Mouse (Mus musculus) layer of hippocampus, adult 2 months (tissue): ENCODE results near the gene Ttc4. TPM values are rescaled to one million over a fixed set of nuclear protein-coding genes. Genes with fewer than 3 reads are reported as not detected.

Source experiments
- DNase-seq, 2 experiments: peaks; one replicate each; pipeline ENCODE4 v3.0.0; 2022; ENCODE audit warnings: low spot score in 2 of 2
- H3K27ac ChIP-seq: fragments of 200-600 bp; 2 replicates; pipeline ENCODE4 v1.8.1; 2022
- H3K4me3 ChIP-seq: fragments of 200-600 bp; 2 replicates; pipeline ENCODE4 v1.8.1; 2022; ENCODE audit warnings: mild to moderate bottlenecking
- CTCF ChIP-seq: fragments of 200-600 bp; conservative IDR thresholded peaks from 2 replicates; pipeline ENCODE4 v1.8.1; 2022; ENCODE audit warnings: antibody characterized with exemption, mild to moderate bottlenecking, moderate library complexity
- total RNA-seq, 2 experiments: library from RNA; stranded (reverse); gene quantifications; 2 replicates each; pipeline ENCODE4 v1.2.3; 2021

The Ttc4 gene
- total RNA-seq, 2 experiments from 2014 or later: 50.4 to 52.7 TPM

- Histone ChIP-seq H3K4me3 (no peak overlapping the region), H3K27ac (no peak overlapping the region)
- TF ChIP-seq CTCF: no peak
- DNase-seq: no peak
Measured at GRCm38 (mm10) chr4:106643483-106644217, 35.1 kb downstream of the Ttc4 start.

DNA sequence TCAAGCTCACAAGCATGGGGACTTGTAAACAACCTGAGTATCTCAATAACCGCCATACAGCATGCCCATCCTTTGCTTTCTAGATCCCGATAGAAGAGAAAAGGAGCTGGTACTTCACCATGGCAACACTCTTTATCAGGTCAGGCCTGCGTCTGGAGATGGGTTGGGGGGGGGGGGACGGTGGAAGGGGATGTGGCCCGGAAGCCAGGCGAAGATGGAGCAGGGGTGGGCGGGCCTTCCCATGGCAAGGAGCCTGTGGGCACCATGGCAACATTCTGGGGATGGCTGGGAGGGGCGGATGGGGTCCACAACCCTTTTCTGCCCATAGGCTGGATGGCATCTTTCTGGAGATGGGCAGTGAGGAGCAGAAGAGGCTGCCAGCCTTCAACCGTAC is 44.7 kb downstream of the Ttc4 start:
- Histone ChIP-seq H3K27ac (peak overlapping the region; percentile 95), H3K4me3 (no peak overlapping the region)
- no peak for DNase-seq
- TF ChIP-seq CTCF: no peak

DNA sequence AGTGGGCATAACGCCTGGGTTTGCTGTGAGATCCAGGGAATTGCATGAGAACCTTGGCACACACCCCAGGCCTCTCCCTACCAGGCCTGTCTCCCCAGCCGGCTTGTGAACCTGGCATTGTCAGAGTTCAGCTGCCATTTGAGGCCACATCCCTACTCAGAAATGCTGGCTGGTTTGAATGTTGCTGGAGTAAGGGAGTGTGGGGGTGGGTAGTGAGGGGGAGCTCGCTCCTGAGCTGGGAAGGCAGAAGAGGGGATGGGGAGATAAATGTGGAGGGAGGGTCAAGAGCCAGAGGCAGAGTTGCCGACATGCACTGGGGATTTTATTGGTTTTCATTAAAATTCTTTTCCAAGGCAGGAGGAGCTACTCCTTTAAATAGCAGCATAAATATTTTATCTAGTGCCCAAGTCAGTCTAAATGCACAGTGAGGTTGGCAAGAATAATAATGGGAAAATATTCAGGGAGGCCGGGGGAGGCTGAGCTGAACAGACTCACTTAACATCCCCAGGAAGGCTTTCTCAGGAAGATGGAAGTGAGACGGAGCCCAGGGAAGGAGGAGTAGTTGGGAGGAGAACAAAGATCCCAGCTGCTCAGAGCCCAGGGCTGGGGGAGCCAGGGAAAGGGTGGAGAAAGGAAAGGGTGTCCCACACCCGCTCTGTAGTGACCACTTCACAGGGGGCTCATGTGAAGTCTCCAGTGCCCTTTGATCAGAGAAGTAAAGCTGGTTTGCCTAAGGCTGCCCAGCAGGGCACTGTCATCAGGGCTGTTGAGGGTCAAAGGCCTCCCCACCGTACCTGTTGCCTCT is 45.3 kb downstream of the Ttc4 start:
- Histone ChIP-seq H3K27ac (peak overlapping the region; percentile 95), H3K4me3 (no peak overlapping the region)
- no peak for TF ChIP-seq CTCF
- DNase-seq: no peak

DNA sequence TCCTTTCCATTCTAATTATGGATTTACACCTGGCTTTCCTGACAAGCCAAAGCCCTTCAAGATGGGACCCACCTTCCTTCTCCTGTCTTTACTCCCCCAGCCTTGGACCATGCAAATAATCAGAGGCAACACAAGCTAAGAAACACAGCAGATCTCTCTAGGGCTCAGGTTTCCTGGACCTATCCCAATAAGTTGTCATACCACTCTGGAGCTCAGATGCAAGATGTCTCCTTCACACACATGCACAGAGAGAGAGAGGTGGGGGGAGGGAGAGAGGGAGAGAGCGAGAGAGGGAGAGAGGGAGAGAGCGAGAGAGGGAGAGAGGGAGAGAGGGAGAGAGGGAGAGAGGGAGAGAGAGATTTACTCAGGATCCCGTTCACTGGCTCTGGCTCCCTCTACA is 46.4 kb downstream of the Ttc4 start:
- TF ChIP-seq CTCF: no peak
- peak overlapping the region; percentile 95 for H3K27ac ChIP-seq
- no peak for DNase-seq

GRCm38 (mm10) chr4:106630333-106631220 is 48.2 kb downstream of the Ttc4 start:
- Histone ChIP-seq H3K4me3 (peak overlapping the region; percentile 33), H3K27ac (peak overlapping the region; percentile 95)
- peak; percentile 96 for TF ChIP-seq CTCF
- peak; percentile 92 to 94 for DNase-seq

More for the DNA sequence above, 46.4 kb downstream of the Ttc4 start:
- no peak overlapping the region for H3K4me3 ChIP-seq

GRCm38 (mm10) chr4:106629374-106629773 is 49.4 kb downstream of the Ttc4 start:
- Histone ChIP-seq H3K27ac (peak overlapping the region; percentile 95; the same call in 1 of the 2 replicates), H3K4me3 (no peak overlapping the region)
- no peak for DNase-seq
- TF ChIP-seq CTCF: no peak

GRCm38 (mm10) chr4:106628650-106629360 is 49.9 kb downstream of the Ttc4 start:
- TF ChIP-seq CTCF: no peak
- Histone ChIP-seq H3K4me3 (no peak overlapping the region), H3K27ac (peak overlapping the region; percentile 60; the same call in 1 of the 2 replicates)
- DNase-seq: no peak

DNA sequence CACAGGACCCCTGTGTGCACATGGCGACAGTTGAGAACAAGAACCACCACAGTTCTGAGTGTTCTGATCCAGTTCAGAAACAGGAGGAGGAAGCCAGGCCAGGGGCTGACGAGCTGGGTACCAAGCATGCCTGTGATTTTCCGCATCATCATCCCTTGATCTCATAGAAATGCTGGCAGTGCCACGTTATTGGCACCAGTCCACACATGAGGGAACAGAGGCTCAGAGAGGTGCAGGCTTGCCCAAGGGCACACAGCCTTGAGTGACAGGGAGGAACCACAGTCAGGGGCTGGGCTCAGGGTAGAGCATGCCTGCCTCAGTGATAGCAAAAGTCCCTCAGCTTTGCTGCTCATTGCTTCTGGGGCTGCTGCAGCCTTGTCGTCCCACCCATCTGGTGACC is 50.9 kb downstream of the Ttc4 start:
- no peak overlapping the region for H3K4me3 ChIP-seq
- DNase-seq: peak in 1 of 2 experiments; percentile 31
- peak overlapping the region; percentile 51; the same call in 1 of the 2 replicates for H3K27ac ChIP-seq
- no peak for TF ChIP-seq CTCF

GRCm38 (mm10) chr4:106624271-106624670 is 54.5 kb downstream of the Ttc4 start:
- H3K27ac ChIP-seq: no peak overlapping the region
- no peak for DNase-seq
- no peak for TF ChIP-seq CTCF

GRCm38 (mm10) chr4:106622712-106623111 is 56.0 kb downstream of the Ttc4 start:
- no peak overlapping the region for H3K27ac ChIP-seq
- TF ChIP-seq CTCF: no peak
- H3K4me3 ChIP-seq: peak overlapping the region; percentile 8; the same call in 1 of the 2 replicates
- DNase-seq: no peak

More at GRCm38 (mm10) chr4:106624271-106624670, 54.5 kb downstream of the Ttc4 start:
- H3K4me3 ChIP-seq: no peak overlapping the region

GRCm38 (mm10) chr4:106622030-106622493 is 56.7 kb downstream of the Ttc4 start, which contains the start of gene Ttc22:
Gene Ttc22, plus strand, starts transcription at chr4:106622432.
- Histone ChIP-seq H3K27ac (no peak within 1 kb of the TSS), H3K4me3 (peak within 1 kb of the TSS; percentile 8; the same call in 1 of the 2 replicates)
- no peak for TF ChIP-seq CTCF
- DNase-seq: no peak

DNA sequence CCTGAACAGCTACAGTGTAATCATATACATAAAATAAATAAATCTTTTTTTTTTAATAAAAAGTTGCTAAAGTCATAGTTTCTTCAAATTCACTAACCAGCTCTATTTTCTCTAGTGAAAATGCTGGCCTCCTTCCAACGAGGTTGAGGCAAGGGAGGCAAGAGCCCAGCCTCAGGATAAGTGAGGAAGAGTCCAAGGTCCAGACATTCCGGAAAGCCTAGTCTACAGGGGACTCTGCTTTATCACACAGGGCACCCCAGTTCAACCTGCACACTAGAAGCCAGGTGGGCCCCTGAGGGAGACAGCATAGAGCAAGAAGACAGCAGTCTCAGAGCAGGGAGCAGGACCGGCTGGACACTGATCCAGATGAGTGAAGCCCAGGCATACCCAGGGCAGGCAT is 57.3 kb downstream of the Ttc4 start:
- DNase-seq: no peak
- no peak overlapping the region for H3K4me3 ChIP-seq
- TF ChIP-seq CTCF: no peak
- no peak overlapping the region for H3K27ac ChIP-seq
